In genomic region chr10:68164723-68165706, GRCm38 (mm10) we compare ENCODE assay signal across 10 mouse cellular contexts.
A peak's percentile ranks its signal among the peaks of the same experiment; 100 is the strongest.
DNase-seq lines count a peak whose midpoint lies in the region; ATAC-seq and TF ChIP-seq lines count a peak whose summit lies in the region.
"Had no signal": no experiment of that assay in that cellular context is flagged by ENCODE, and none has a peak within 500 bp of the region (broad histone marks: within the 10 kb centered on the region; RNA-seq: fewer than 3 reads in every experiment).

No protein-coding gene starts in this region.

- in situ Hi-C loops in CH12.LX (cut with MboI; ENCODE audit: low pct_ligation_motif_present, low pct_unique_long_range_greater_than_20kb, low sequenced_read_pairs), result loop anchor here (10.0 kb wide), 1 partner anchor 110 kb away; the partner anchor contains the start of gene Arid5b

- 64% methylated on average over 8 of the region's 8 CpGs for WGBS in embryonic facial prominence, embryonic 14.5 days

- peak overlapping the region; percentile 86 for H3K27ac ChIP-seq in gastrocnemius, adult 2 months
- H3K27ac ChIP-seq in CH12.LX (ENCODE audit: insufficient read depth, low read depth), result peak overlapping the region; percentile 31; the same call in 1 of the 2 replicates
- H3K27ac ChIP-seq in embryonic facial prominence, embryonic 14.5 days (replicated peaks; ENCODE audit: low read depth, low read length), result peak overlapping the region; percentile 76; the same call in 1 of the 2 replicates
- H3K27ac ChIP-seq: heart, embryonic 10.5 days; liver, embryonic 13.5 days had no signal

- ATAC-seq in embryonic facial prominence, embryonic 14.5 days (ENCODE audit: low read depth), result no peak

- peaks cover 0 to 8% of the 10 kb centered on the region in 2 experiments for H3K36me3 ChIP-seq in CH12.LX (replicated peaks in 1 of 2; ENCODE audit: control insufficient read depth in 1 of 2, insufficient read depth in 1 of 2, low read length in 1 of 2)
- 0 out of 2 replicates have a peak, but pooled peaks cover 4% of the 10 kb centered on the region for H3K36me3 ChIP-seq in embryonic facial prominence, embryonic 14.5 days (ENCODE audit: control insufficient read depth, insufficient read depth, low read length)
- H3K36me3 ChIP-seq: heart, embryonic 10.5 days; liver, embryonic 13.5 days had no signal

- no peak for TF ChIP-seq POLR2A in CH12.LX (IDR thresholded peaks at IDR 0.05; ENCODE audit: low read depth, low read length)

- peaks cover 26 to 67% of the 10 kb centered on the region in 2 experiments for H3K4me1 ChIP-seq in CH12.LX (ENCODE audit: control insufficient read depth in 1 of 2, insufficient read depth in 2 of 2)
- H3K4me1 ChIP-seq in embryonic facial prominence, embryonic 14.5 days (ENCODE audit: control insufficient read depth, insufficient read depth, low read length), result peaks cover 42% of the 10 kb centered on the region

- no peaks in the 10 kb centered on the region for H3K9me3 ChIP-seq in CH12.LX (replicated peaks; ENCODE audit: low read length)
- no peaks in the 10 kb centered on the region for H3K9me3 ChIP-seq in embryonic facial prominence, embryonic 14.5 days (ENCODE audit: control insufficient read depth, low read length)
- H3K9me3 ChIP-seq: heart, embryonic 10.5 days; liver, embryonic 13.5 days had no signal

- dilution Hi-C loops in CH12.LX (cut with MboI; ENCODE audit: extremely low pct_ligation_motif_present, extremely low pct_unique_long_range_greater_than_20kb, low sequenced_read_pairs), result no loop called here

- TF ChIP-seq CTCF in gastrocnemius, adult 2 months (IDR thresholded peaks at IDR 0.05), result no peak
- no peak for TF ChIP-seq CTCF in CH12.LX (conservative IDR thresholded peaks at IDR 0.05 in 1 of 2, IDR thresholded peaks at IDR 0.05 in 1 of 2; ENCODE audit: low read depth in 2 of 2, low read length in 2 of 2)

- H3K4me2 ChIP-seq in CH12.LX (ENCODE audit: insufficient read depth, low read depth, poor library complexity, severe bottlenecking), result peak overlapping the region; percentile 75
- no peak overlapping the region for H3K4me2 ChIP-seq in embryonic facial prominence, embryonic 14.5 days (ENCODE audit: low read depth, low read length)
- H3K4me2 ChIP-seq: liver, embryonic 13.5 days had no signal

- H3K4me3 ChIP-seq in gastrocnemius, adult 2 months, result no peak overlapping the region; the same call in 1 of the 2 replicates
- H3K4me3 ChIP-seq in CH12.LX (replicated peaks in 1 of 3; ENCODE audit: low read depth in 2 of 3, low read length in 2 of 3, poor library complexity in 1 of 3), result no peak overlapping the region
- no peak overlapping the region for H3K4me3 ChIP-seq in embryonic facial prominence, embryonic 14.5 days (ENCODE audit: low read depth, low read length)
- H3K4me3 ChIP-seq: heart, embryonic 10.5 days; liver, embryonic 13.5 days had no signal

- DNase-seq in gastrocnemius, adult 2 months, result no peak
- no peak for DNase-seq in gastrocnemius, postnatal 25 days
- DNase-seq in left cerebral cortex, adult 11 months (ENCODE audit: low spot score), result peak; percentile 61
- DNase-seq in left cerebral cortex, postnatal 4 days, result no peak
- peak; percentile 63 for DNase-seq in CH12.LX (ENCODE audit: extremely low read depth)
- peak; percentile 49 for DNase-seq in embryonic facial prominence, embryonic 14.5 days (ENCODE audit: low spot score)
- no peak for DNase-seq in urinary bladder, postnatal 4 days (ENCODE audit: low spot score in 2 of 2)
- no peak for DNase-seq in cerebellum, postnatal 4 days (ENCODE audit: low spot score in 2 of 2)
- DNase-seq: liver, embryonic 13.5 days had no signal

- peak overlapping the region; percentile 53 for H3K9ac ChIP-seq in CH12.LX (ENCODE audit: insufficient read depth, low read depth)
- H3K9ac ChIP-seq in embryonic facial prominence, embryonic 14.5 days (ENCODE audit: low read depth, low read length), result no peak overlapping the region
- H3K9ac ChIP-seq: liver, embryonic 13.5 days had no signal

- no peak for TF ChIP-seq EP300 in CH12.LX (IDR thresholded peaks at IDR 0.05; ENCODE audit: low read length)

- TF ChIP-seq RAD21 in CH12.LX (IDR thresholded peaks at IDR 0.05; ENCODE audit: low read depth, low read length), result no peak

- H3K79me2 ChIP-seq in CH12.LX (replicated peaks; ENCODE audit: control insufficient read depth, extremely low read depth, insufficient read depth, poor library complexity, severe bottlenecking), result no peaks in the 10 kb centered on the region

- intact Hi-C loops in gastrocnemius, adult 2 months (cut with DNase I), result no loop called here
- intact Hi-C loops in left cerebral cortex, postnatal 4 days (cut with DNase I), result no loop called here

- H3K27me3 ChIP-seq in CH12.LX (replicated peaks), result no peaks in the 10 kb centered on the region
- no peaks in the 10 kb centered on the region for H3K27me3 ChIP-seq in embryonic facial prominence, embryonic 14.5 days (replicated peaks; ENCODE audit: control insufficient read depth, insufficient read depth, low read length)
- H3K27me3 ChIP-seq: liver, embryonic 13.5 days had no signal

TF ChIP-seq in CH12.LX, 34 proteins besides CTCF, POLR2A, EP300 and RAD21:
- peak; percentile 89 for TF ChIP-seq MEF2A (IDR thresholded peaks at IDR 0.05; ENCODE audit: borderline replicate concordance, low read depth, low read length)
- TF ChIP-seq JUN (IDR thresholded peaks at IDR 0.05; ENCODE audit: insufficient read depth, low read depth, low read length), result 0 out of 2 replicates have a peak, but pooled peaks have one; percentile 25
- TF ChIP-seq BHLHE40 (IDR thresholded peaks at IDR 0.05; ENCODE audit: low read depth, low read length), result 0 out of 2 replicates have a peak, but pooled peaks have one; percentile 27
- TF ChIP-seq MXI1 (IDR thresholded peaks at IDR 0.05; ENCODE audit: low read depth, low read length), result no peak
- TF ChIP-seq TBP (conservative IDR thresholded peaks at IDR 0.05; ENCODE audit: low read depth, low read length), result no peak
- TF ChIP-seq ELF1 (IDR thresholded peaks at IDR 0.05; ENCODE audit: low read depth, low read length), result no peak
- TF ChIP-seq ETS1 (conservative IDR thresholded peaks at IDR 0.05; ENCODE audit: low read depth, low read length), result 0 out of 2 replicates have a peak, but pooled peaks have one; percentile 10
- no peak for TF ChIP-seq ZMIZ1 (IDR thresholded peaks at IDR 0.05; ENCODE audit: low read depth, low read length)
- no peak for TF ChIP-seq HCFC1 (IDR thresholded peaks at IDR 0.05; ENCODE audit: low read depth, low read length)
- no peak for TF ChIP-seq MAX (IDR thresholded peaks at IDR 0.05; ENCODE audit: low read length)
- peak; percentile 78 for TF ChIP-seq ZNF384 (IDR thresholded peaks at IDR 0.05; ENCODE audit: low read depth, low read length)

Comparison
In these comparisons a context has a peak if more than half of its experiments do, and no peak if none do; other contexts are left out.
1. DNase-seq: peak in left cerebral cortex, adult 11 months (single experiment), CH12.LX (single experiment) and embryonic facial prominence, embryonic 14.5 days (single experiment); none in gastrocnemius, adult 2 months (single experiment), gastrocnemius, postnatal 25 days (single experiment), left cerebral cortex, postnatal 4 days (single experiment), urinary bladder, postnatal 4 days (0 of 2) and cerebellum, postnatal 4 days (0 of 2).
2. H3K27ac ChIP-seq: peak in every context shown above with its lines; median percentile 86 in gastrocnemius, adult 2 months; 76 in embryonic facial prominence, embryonic 14.5 days; 31 in CH12.LX.